Mouse (Mus musculus): ENCODE data around the gene 2410131K14Rik. TPM values are rescaled to one million over a fixed set of nuclear protein-coding genes. Genes with fewer than 3 reads are reported as not detected.

Gene 2410131K14Rik
- total and polyA plus RNA-seq, 3 experiments = 4.0 to 4.3 TPM; not detected in 1

- no peak overlapping the region for H3K4me3 ChIP-seq (ENCODE audit: control insufficient read depth in 1 of 2, insufficient read depth in 1 of 2, low read depth in 2 of 2, low read length in 2 of 2)
- no peak for TF ChIP-seq CHD1 (IDR thresholded peaks at IDR 0.05; ENCODE audit: low read depth, low read length)
- no peak for TF ChIP-seq CTCF (IDR thresholded peaks at IDR 0.05 in 2 of 3, conservative IDR thresholded peaks at IDR 0.05 in 1 of 3; ENCODE audit: control insufficient read depth in 1 of 3, insufficient read depth in 1 of 3, low read depth in 2 of 3, low read length in 3 of 3, poor library complexity in 1 of 3, severe bottlenecking in 1 of 3)
- TF ChIP-seq RAD21 (IDR thresholded peaks at IDR 0.05; ENCODE audit: low read depth, low read length) = no peak
- TF ChIP-seq JUND (IDR thresholded peaks at IDR 0.05; ENCODE audit: low read depth, low read length) = no peak
- no peak for TF ChIP-seq ZKSCAN1 (IDR thresholded peaks at IDR 0.05; ENCODE audit: low read depth, low read length)
- TF ChIP-seq TAL1 (IDR thresholded peaks at IDR 0.05; ENCODE audit: low read length) = no peak
- no peak for TF ChIP-seq CHD2 (IDR thresholded peaks at IDR 0.05; ENCODE audit: low read length)
- no peak for TF ChIP-seq POLR2AphosphoS5 (IDR thresholded peaks at IDR 0.05; ENCODE audit: borderline replicate concordance, low read depth, low read length)
- TF ChIP-seq GABPA (IDR thresholded peaks at IDR 0.05; ENCODE audit: low read depth, low read length) = no peak
- DNase-seq (ENCODE audit: low read depth, low spot score) = no peak
- H3K27me3 ChIP-seq (ENCODE audit: control insufficient read depth in 1 of 2, insufficient read depth in 2 of 2, low read length in 2 of 2) = no peaks in the 10 kb centered on the region
- no peak overlapping the region for H3K9ac ChIP-seq (ENCODE audit: control insufficient read depth, low read depth, low read length, poor library complexity, severe bottlenecking)
- no peaks in the 10 kb centered on the region for H3K4me1 ChIP-seq (ENCODE audit: control insufficient read depth in 1 of 2, insufficient read depth in 2 of 2, low read length in 2 of 2)
- H3K36me3 ChIP-seq (ENCODE audit: control insufficient read depth in 1 of 2, insufficient read depth in 2 of 2, low read length in 2 of 2) = no peaks in the 10 kb centered on the region; a peak in 1 of 4 replicates
- no peak overlapping the region for H3K27ac ChIP-seq (ENCODE audit: control insufficient read depth, low read depth, low read length)
- no peaks in the 10 kb centered on the region for H3K79me2 ChIP-seq (ENCODE audit: control insufficient read depth, insufficient read depth, low read length, poor library complexity)
- no peaks in the 10 kb centered on the region for H3K9me3 ChIP-seq (replicated peaks; ENCODE audit: insufficient read depth, low read length)
Measured at GRCm38 (mm10) chr5:118259152-118259551, 14.1 kb downstream of the 2410131K14Rik start.

GRCm38 (mm10) chr5:118259636-118260035 lies 14.6 kb downstream of the 2410131K14Rik start:
- Histone ChIP-seq H3K36me3 (ENCODE audit: control insufficient read depth in 1 of 2, insufficient read depth in 2 of 2, low read length in 2 of 2) (no peaks in the 10 kb centered on the region; a peak in 1 of 4 replicates), H3K4me3 (ENCODE audit: control insufficient read depth in 1 of 2, insufficient read depth in 1 of 2, low read depth in 2 of 2, low read length in 2 of 2) (no peak overlapping the region), H3K9me3 (replicated peaks; ENCODE audit: insufficient read depth, low read length) (no peaks in the 10 kb centered on the region), H3K79me2 (ENCODE audit: control insufficient read depth, insufficient read depth, low read length, poor library complexity) (no peaks in the 10 kb centered on the region), H3K27ac (ENCODE audit: control insufficient read depth, low read depth, low read length) (no peak overlapping the region), H3K27me3 (ENCODE audit: control insufficient read depth in 1 of 2, insufficient read depth in 2 of 2, low read length in 2 of 2) (no peaks in the 10 kb centered on the region), H3K4me1 (ENCODE audit: control insufficient read depth in 1 of 2, insufficient read depth in 2 of 2, low read length in 2 of 2) (no peaks in the 10 kb centered on the region), H3K9ac (ENCODE audit: control insufficient read depth, low read depth, low read length, poor library complexity, severe bottlenecking) (no peak overlapping the region)
- DNase-seq (ENCODE audit: low read depth, low spot score) = peak; percentile 29
- TF ChIP-seq SIN3A (IDR thresholded peaks at IDR 0.05; ENCODE audit: low read length) (no peak), EP300 (IDR thresholded peaks at IDR 0.05; ENCODE audit: low read depth in 1 of 2, low read length in 2 of 2) (0 out of 4 replicates have a peak, but pooled peaks of 1 of the 2 experiments have one; percentile 18), BHLHE40 (IDR thresholded peaks at IDR 0.05; ENCODE audit: borderline replicate concordance, low read depth, low read length) (no peak), NRF1 (IDR thresholded peaks at IDR 0.05; ENCODE audit: insufficient read depth, low read depth, low read length, poor library complexity, severe bottlenecking) (no peak), ZKSCAN1 (IDR thresholded peaks at IDR 0.05; ENCODE audit: low read depth, low read length) (no peak), USF1 (IDR thresholded peaks at IDR 0.05; ENCODE audit: low read depth, low read length) (no peak), KAT2A (conservative IDR thresholded peaks at IDR 0.05; ENCODE audit: low read depth, low read length) (no peak), RCOR1 (IDR thresholded peaks at IDR 0.05; ENCODE audit: low read depth, low read length) (no peak), JUND (IDR thresholded peaks at IDR 0.05; ENCODE audit: low read depth, low read length) (no peak)
